Mouse (Mus musculus): ENCODE measurements around the gene Tfdp2. TPM values are rescaled to one million over a fixed set of nuclear protein-coding genes. Genes with fewer than 3 reads are reported as not detected.

The Tfdp2 gene
- total RNA-seq, 2 experiments from 2014 or later, result 32.0 to 33.1 TPM

DNA sequence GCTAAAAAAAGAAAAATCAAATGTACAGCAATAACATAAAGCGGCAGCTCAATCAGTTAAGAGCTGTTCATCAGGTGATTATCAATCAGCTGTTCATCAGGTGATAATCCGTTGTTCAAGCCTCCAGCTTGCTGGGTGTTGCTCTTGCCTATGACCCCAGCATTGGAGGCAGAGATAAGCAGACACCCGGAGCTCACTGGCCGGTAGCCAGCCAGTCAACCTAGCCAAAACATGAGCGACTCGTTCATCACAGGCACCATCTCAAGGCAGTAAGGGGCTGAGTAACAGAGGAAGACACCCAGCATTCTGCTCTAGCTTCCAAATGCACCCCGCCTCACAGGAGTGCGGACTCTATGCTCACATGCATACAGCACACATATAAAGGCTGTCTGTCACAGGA, 157.7 kb downstream of the Tfdp2 start:
- H3K4me3 ChIP-seq, result no peak overlapping the region
- H3K27ac ChIP-seq, result no peak overlapping the region
- no peak for TF ChIP-seq CTCF (IDR thresholded peaks at IDR 0.05)
- intact Hi-C loops (cut with DNase I), result loop anchor here (5.0 kb wide), 1 partner anchor 194 kb away; no protein-coding TSS in a partner anchor
- no peak for DNase-seq (ENCODE audit: extremely low spot score in 1 of 2, low spot score in 2 of 2)

DNA sequence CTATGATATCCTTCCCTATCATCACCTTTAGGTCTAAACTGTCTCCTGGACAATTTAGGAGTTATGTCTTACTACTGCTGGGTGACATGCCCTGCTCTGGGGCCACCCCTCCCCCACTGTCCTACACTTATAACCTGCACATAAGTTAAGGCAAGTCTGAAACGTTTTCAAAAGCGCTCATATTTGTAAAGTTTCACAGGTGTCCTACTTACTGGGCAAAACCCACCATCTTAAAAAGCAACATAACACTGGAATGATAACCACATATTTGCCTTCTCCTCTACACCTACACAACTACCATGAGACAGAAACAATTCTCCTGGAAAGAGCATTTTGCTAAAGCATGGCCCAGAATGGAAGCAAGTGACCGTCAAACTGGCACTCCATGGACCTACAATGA, 164.0 kb downstream of the Tfdp2 start:
- TF ChIP-seq CTCF (IDR thresholded peaks at IDR 0.05), result no peak
- Histone ChIP-seq H3K27ac (no peak overlapping the region), H3K4me3 (no peak overlapping the region)
- DNase-seq (ENCODE audit: extremely low spot score in 1 of 2, low spot score in 2 of 2), result no peak
- intact Hi-C loops (cut with DNase I), result loop anchor here (5.0 to 10.0 kb wide), 2 partner anchors 77 to 285 kb away; no protein-coding TSS in a partner anchor

DNA sequence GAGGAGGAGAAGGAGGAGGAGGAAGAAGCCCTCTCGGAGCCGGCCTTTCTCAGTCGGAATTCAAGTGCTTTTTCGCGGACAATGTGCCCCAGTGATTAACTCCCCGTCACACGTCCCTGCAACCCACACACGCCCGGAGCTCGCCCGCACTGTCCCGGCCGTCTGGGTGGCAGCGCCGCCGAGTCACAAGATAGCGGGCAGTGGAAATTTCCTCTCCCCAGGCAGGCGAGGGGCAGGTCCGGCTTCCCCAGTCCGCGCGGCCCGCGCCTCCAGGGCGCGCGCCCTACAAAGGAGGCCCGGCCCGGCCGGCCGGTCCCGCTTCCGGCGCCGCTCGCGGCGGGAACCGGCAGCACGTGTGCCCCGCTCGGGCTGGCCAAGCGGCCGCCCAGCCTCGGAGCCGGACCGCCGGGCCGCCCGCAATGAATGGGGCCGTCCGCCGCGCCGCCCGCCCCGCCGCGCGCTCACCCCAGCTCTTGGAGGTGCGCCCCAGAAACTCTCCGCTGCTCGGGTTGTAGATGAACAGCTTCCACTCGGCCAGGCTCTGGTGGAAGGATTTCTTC, 167.6 kb downstream of the Tfdp2 start:
- DNase-seq (ENCODE audit: extremely low spot score in 1 of 2, low spot score in 2 of 2), result peak; percentile 65 to 67
- H3K27ac ChIP-seq, result peak overlapping the region; percentile 87
- TF ChIP-seq CTCF (IDR thresholded peaks at IDR 0.05), result no peak
- intact Hi-C loops (cut with DNase I), result loop anchor here (1.0 to 10.0 kb wide), 3 partner anchors 74 to 281 kb away; partner anchors contain the start of gene Rnf7
- H3K4me3 ChIP-seq, result peak overlapping the region; percentile 84

DNA sequence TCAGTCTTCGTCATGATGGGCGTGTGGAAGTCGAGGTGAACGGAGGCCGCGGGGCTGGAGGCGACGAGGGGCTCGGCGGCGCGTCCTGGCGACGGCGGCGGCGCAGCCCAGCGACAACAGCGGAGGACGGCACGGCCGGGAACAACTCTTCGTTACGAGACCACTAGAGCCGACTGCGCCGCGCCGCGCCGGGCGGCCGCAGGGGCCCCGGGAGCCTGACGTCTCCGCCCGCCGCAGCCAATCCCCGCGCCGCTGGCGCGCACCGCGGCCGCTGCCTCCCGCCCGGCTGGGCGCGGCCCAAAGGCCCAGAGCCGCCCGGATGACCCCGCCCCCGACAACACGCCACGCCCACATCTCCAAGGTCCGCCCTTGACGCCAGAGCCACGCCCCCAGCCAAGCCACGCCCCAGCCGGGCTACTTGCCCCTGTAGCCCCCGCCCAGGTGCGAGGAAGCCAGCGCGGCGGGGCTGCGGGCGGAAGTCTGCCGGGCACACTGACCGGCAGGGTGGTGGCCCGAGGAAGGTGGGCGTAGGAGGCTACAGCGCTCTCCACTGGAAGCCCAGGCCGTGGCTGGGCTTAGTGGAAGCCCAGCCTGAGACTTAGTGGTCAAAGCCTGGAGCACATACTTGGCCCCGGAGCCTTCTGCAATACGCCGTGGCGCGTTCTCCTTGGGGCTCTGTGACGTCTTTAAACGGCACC, 168.2 kb downstream of the Tfdp2 start, which contains the start of gene Atp1b3:
TSS of gene Atp1b3 (minus strand) at position 302 of the 698 bp plus-strand sequence.
- peak within 1 kb of the TSS; percentile 84 for H3K4me3 ChIP-seq
- peak within 1 kb of the TSS; percentile 87 for H3K27ac ChIP-seq
- TF ChIP-seq CTCF (IDR thresholded peaks at IDR 0.05), result no peak; the same call in 1 of the 2 replicates
- intact Hi-C loops (cut with DNase I), result loop anchor here (1.0 to 10.0 kb wide), 3 partner anchors 73 to 281 kb away; partner anchors contain the start of gene Rnf7
- peak; percentile 99 for DNase-seq (ENCODE audit: extremely low spot score in 1 of 2, low spot score in 2 of 2)

DNA sequence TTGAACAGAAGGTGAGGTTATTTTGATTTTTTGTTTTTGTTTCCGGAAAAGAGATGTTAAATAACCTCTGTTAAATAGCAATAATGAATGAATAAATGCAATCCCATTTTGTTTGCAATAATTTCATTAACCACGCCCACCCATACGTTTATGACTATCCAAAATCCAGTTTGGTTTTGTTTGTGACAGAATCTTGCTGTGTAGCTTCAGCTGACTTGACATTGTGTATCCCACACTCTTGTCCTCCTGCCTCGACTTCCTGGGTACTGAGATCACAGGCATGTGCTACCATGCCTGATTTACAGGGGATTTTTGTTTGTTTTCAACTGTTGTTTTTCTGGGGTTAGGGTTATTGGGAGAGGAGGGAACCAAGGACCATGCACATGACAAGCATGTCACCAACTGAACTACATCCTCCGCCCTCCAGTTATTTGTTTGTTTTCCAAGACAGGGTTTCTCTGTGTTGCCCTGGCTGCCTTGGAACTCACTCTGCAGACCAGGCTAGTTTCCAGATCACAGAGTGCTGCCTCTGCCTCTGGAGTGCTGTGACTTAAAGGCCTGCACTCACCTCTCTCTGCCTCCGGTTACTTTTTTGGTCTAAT, 169.3 kb downstream of the Tfdp2 start:
- no peak for TF ChIP-seq CTCF (IDR thresholded peaks at IDR 0.05)
- no peak for DNase-seq (ENCODE audit: extremely low spot score in 1 of 2, low spot score in 2 of 2)
- Histone ChIP-seq H3K27ac (no peak overlapping the region; the same call in 1 of the 2 replicates), H3K4me3 (no peak overlapping the region)
- intact Hi-C loops (cut with DNase I), result loop anchor here (10.0 kb wide), 1 partner anchor 279 kb away; no protein-coding TSS in a partner anchor

DNA sequence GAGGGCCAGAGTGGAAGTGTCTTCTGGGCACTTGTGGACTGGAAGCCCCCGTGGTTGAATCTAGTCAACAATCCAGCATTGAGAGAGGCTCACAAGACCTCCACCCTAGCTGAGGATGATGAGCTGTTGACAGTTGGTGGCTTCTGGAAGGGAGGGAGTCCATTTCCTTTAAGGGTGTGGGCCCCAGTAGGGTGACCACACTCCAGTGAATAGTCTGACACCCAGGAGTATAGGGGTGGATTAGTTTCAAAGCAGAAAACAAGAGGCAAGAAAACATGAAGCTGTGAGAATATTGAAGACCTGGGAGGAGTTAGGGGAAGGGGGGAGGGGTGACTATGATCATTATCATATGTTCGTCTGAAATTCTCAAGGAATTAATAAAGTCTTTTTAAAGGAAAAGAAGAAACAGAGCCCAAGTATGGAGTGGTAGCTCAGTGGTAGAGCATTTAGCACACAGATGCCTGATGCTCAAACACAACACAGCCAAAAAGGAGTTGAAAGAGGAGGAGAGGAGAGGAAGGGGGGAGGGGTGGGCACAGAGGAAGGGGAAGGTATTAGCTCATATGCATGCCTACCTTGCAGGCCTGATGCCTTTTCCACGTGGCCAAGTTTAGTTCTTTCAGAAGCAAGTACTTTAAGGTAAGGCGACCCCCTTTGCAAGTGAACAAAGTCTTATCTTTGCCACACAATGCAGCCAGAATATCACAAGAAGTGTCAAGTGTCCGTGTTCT, 173.7 kb downstream of the Tfdp2 start:
- no peak overlapping the region for H3K4me3 ChIP-seq
- H3K27ac ChIP-seq, result no peak overlapping the region
- TF ChIP-seq CTCF (IDR thresholded peaks at IDR 0.05), result no peak
- DNase-seq (ENCODE audit: extremely low spot score in 1 of 2, low spot score in 2 of 2), result no peak
- intact Hi-C loops (cut with DNase I), result loop anchor here (10.0 kb wide), 1 partner anchor 275 kb away; no protein-coding TSS in a partner anchor

DNA sequence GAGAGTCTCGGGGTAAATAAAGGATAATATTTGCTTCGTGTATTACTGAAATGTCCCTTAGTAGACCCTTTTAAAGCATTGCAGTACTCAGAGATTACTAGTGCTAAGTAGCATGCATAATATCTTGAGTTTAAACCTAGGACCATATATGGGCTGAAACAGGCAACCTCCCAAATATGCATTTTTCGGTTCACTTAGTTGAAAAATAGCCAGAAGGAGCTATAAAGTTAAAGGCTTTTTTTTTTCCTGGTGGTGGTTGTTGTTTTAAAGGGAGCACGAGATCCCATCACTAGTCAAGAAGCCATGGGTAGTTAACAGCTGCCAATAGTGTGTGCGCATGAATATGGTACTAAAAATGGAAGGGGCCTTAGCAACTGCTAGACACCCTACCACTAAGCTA, 175.0 kb downstream of the Tfdp2 start:
- intact Hi-C loops (cut with DNase I), result no loop called here
- H3K4me3 ChIP-seq, result no peak overlapping the region
- no peak for DNase-seq (ENCODE audit: extremely low spot score in 1 of 2, low spot score in 2 of 2)
- H3K27ac ChIP-seq, result no peak overlapping the region
- TF ChIP-seq CTCF (IDR thresholded peaks at IDR 0.05), result no peak

Other genes with a start within 250 kb of the Tfdp2 start
- gene Xrn1, start 241.5 kb upstream of the Tfdp2 start, total RNA-seq (2021), result 10 to 100 TPM; 26.2 to 27.4 TPM
- 1 to 10 TPM; 5.3 to 5.5 TPM for gene Gk5, start 76.9 kb upstream of the Tfdp2 start, total RNA-seq (2021)
- gene Atp1b3, start 168.2 kb downstream of the Tfdp2 start, total RNA-seq (2021), result 10 to 100 TPM; 81.7 to 89.0 TPM